Comparison of ENCODE assay signal across 26 mouse cellular contexts in genomic region chr5:119292889-119293288, GRCm38 (mm10).
DNase-seq lines count a peak whose midpoint lies in the region; ATAC-seq and TF ChIP-seq lines count a peak whose summit lies in the region.
"Had no signal": no experiment of that assay in that cellular context is flagged by ENCODE, and none has a peak within 500 bp of the region (broad histone marks: within the 10 kb centered on the region; RNA-seq: fewer than 3 reads in every experiment).

No protein-coding gene starts in this region.

- no peak overlapping the region for H3K4me3 ChIP-seq in hindbrain, postnatal 0 days (ENCODE audit: low read length)
- H3K4me3 ChIP-seq in hindbrain, embryonic 16.5 days (ENCODE audit: low read length) = no peak overlapping the region
- H3K4me3 ChIP-seq in liver, adult 2 months (ENCODE audit: insufficient read depth, low read depth, low read length) = no peak overlapping the region
- H3K4me3 ChIP-seq in liver, embryonic 12.5 days = no peak overlapping the region
- no peak overlapping the region for H3K4me3 ChIP-seq in E14TG2a.4 (replicated peaks; ENCODE audit: low read length)
- H3K4me3 ChIP-seq in lung, adult 2 months (replicated peaks; ENCODE audit: extremely low read depth, low read depth, low read length) = no peak overlapping the region
- H3K4me3 ChIP-seq: embryonic facial prominence, embryonic 15.5 days; forebrain, embryonic 15.5 days; heart, embryonic 13.5 days; hindbrain, embryonic 12.5 days; kidney, embryonic 15.5 days; liver, embryonic 15.5 days; megakaryocyte, embryonic 14.5 days; neural tube, embryonic 12.5 days had no signal

- no peaks in the 10 kb centered on the region for H3K36me3 ChIP-seq in hindbrain, postnatal 0 days (ENCODE audit: insufficient read depth, low read length)
- H3K36me3 ChIP-seq in hindbrain, embryonic 16.5 days (ENCODE audit: control insufficient read depth, insufficient read depth, low read length) = no peaks in the 10 kb centered on the region
- H3K36me3 ChIP-seq in liver, adult 2 months (ENCODE audit: control insufficient read depth, insufficient read depth, low read length) = no peaks in the 10 kb centered on the region
- H3K36me3 ChIP-seq in liver, embryonic 12.5 days = no peaks in the 10 kb centered on the region
- no peaks in the 10 kb centered on the region for H3K36me3 ChIP-seq in E14TG2a.4 (ENCODE audit: insufficient read depth, low read length)
- H3K36me3 ChIP-seq: embryonic facial prominence, embryonic 15.5 days; forebrain, embryonic 15.5 days; heart, embryonic 13.5 days; hindbrain, embryonic 12.5 days; kidney, embryonic 15.5 days; liver, embryonic 15.5 days; neural tube, embryonic 12.5 days had no signal

- no peak for ATAC-seq in hindbrain, postnatal 0 days
- no peak for ATAC-seq in hindbrain, embryonic 16.5 days
- no peak for ATAC-seq in liver, embryonic 12.5 days
- ATAC-seq in erythroid progenitor cell, adult 5-6 weeks (replicated peaks; ENCODE audit: low FRiP score, poor library complexity, severe bottlenecking) = no peak
- ATAC-seq: CD4-positive, CD25-positive, alpha-beta regulatory T cell, adult 4 months; forebrain, embryonic 15.5 days; inflammation-experienced regulatory T-cells, adult 6 months had no signal

- no peak overlapping the region for H3K27ac ChIP-seq in hindbrain, postnatal 0 days
- H3K27ac ChIP-seq in hindbrain, embryonic 16.5 days (ENCODE audit: low read depth, low read length) = no peak overlapping the region
- no peak overlapping the region for H3K27ac ChIP-seq in liver, adult 2 months (replicated peaks; ENCODE audit: insufficient read depth, low read depth, low read length)
- no peak overlapping the region for H3K27ac ChIP-seq in liver, embryonic 12.5 days
- H3K27ac ChIP-seq: embryonic facial prominence, embryonic 15.5 days; forebrain, embryonic 15.5 days; heart, embryonic 13.5 days; hindbrain, embryonic 12.5 days; kidney, embryonic 15.5 days; liver, embryonic 15.5 days; neural tube, embryonic 12.5 days had no signal

- no peaks in the 10 kb centered on the region for H3K9me3 ChIP-seq in hindbrain, postnatal 0 days (ENCODE audit: low read length)
- no peaks in the 10 kb centered on the region for H3K9me3 ChIP-seq in hindbrain, embryonic 16.5 days (ENCODE audit: control insufficient read depth, low read length)
- 0 out of 2 replicates have a peak, but pooled peaks cover 4% of the 10 kb centered on the region for H3K9me3 ChIP-seq in liver, embryonic 12.5 days (replicated peaks)
- peaks cover 8% of the 10 kb centered on the region; the same call in 1 of the 2 replicates for H3K9me3 ChIP-seq in E14TG2a.4 (ENCODE audit: low read length)
- H3K9me3 ChIP-seq: embryonic facial prominence, embryonic 15.5 days; forebrain, embryonic 15.5 days; hindbrain, embryonic 12.5 days; kidney, embryonic 15.5 days; liver, embryonic 15.5 days had no signal

- no peak overlapping the region for H3K4me2 ChIP-seq in hindbrain, postnatal 0 days (ENCODE audit: low read depth, low read length)
- H3K4me2 ChIP-seq in hindbrain, embryonic 16.5 days (ENCODE audit: low read length) = no peak overlapping the region
- H3K4me2 ChIP-seq in liver, embryonic 12.5 days = no peak overlapping the region
- H3K4me2 ChIP-seq: embryonic facial prominence, embryonic 15.5 days; forebrain, embryonic 15.5 days; heart, embryonic 13.5 days; hindbrain, embryonic 12.5 days; kidney, embryonic 15.5 days; liver, embryonic 15.5 days; neural tube, embryonic 12.5 days had no signal

- TF ChIP-seq CTCF in hindbrain, postnatal 0 days (IDR thresholded peaks at IDR 0.05; ENCODE audit: low read depth) = 0 out of 2 replicates have a peak, but pooled peaks have one; percentile 5
- peak; percentile 24; the same call in 1 of the 2 replicates for TF ChIP-seq CTCF in liver, adult 2 months (IDR thresholded peaks at IDR 0.05; ENCODE audit: low read depth, low read length)
- TF ChIP-seq CTCF in E14TG2a.4 (conservative IDR thresholded peaks at IDR 0.05; ENCODE audit: low read length) = peak; percentile 63
- TF ChIP-seq CTCF in lung, adult 2 months (IDR thresholded peaks at IDR 0.05; ENCODE audit: insufficient read depth, low read length) = no peak

- no peak for DNase-seq in hindbrain, postnatal 0 days (ENCODE audit: low spot score)
- DNase-seq in liver, adult 2 months (ENCODE audit: extremely low read depth, low read depth, low spot score) = no peak
- peak; percentile 60 for DNase-seq in R1 (ENCODE audit: low read depth, low spot score)
- DNase-seq in lung, adult 2 months = no peak
- DNase-seq: cerebellum, adult 9-10 months; gastrocnemius, postnatal 14 days; heart, adult 18-20 months; heart, postnatal 14 days; kidney, postnatal 4 days; lung, postnatal 14 days; retina, postnatal 1 day; thymus, adult 2 months had no signal

- no peak overlapping the region for H3K9ac ChIP-seq in hindbrain, postnatal 0 days (replicated peaks; ENCODE audit: low read length)
- H3K9ac ChIP-seq in hindbrain, embryonic 16.5 days (ENCODE audit: low read depth, low read length) = no peak overlapping the region
- H3K9ac ChIP-seq in liver, adult 2 months (ENCODE audit: low read depth, low read length) = no peak overlapping the region
- H3K9ac ChIP-seq in liver, embryonic 12.5 days = no peak overlapping the region
- H3K9ac ChIP-seq: embryonic facial prominence, embryonic 15.5 days; forebrain, embryonic 15.5 days; heart, embryonic 13.5 days; hindbrain, embryonic 12.5 days; kidney, embryonic 15.5 days; liver, embryonic 15.5 days; neural tube, embryonic 12.5 days had no signal

- no peaks in the 10 kb centered on the region for H3K79me2 ChIP-seq in liver, adult 2 months (ENCODE audit: control insufficient read depth, insufficient read depth, low read length)

- no peak for TF ChIP-seq POLR2A in liver, adult 2 months (IDR thresholded peaks at IDR 0.05; ENCODE audit: extremely low read depth, insufficient read depth, low read length)
- TF ChIP-seq POLR2A in lung, adult 2 months (IDR thresholded peaks at IDR 0.05; ENCODE audit: borderline replicate concordance, extremely low read depth, low read depth, low read length) = no peak

- WGBS in hindbrain, postnatal 0 days = 90% methylated on average over 1 of the region's 1 CpGs
- 87% methylated on average over 1 of the region's 1 CpGs for WGBS in hindbrain, embryonic 16.5 days
- WGBS in liver, adult 2 months = 95% methylated on average over 1 of the region's 1 CpGs
- WGBS in liver, embryonic 12.5 days (ENCODE audit: insufficient replicate concordance) = 67% methylated on average over 1 of the region's 1 CpGs
- 93% methylated on average over 1 of the region's 1 CpGs for WGBS in lung, adult 2 months

- no peaks in the 10 kb centered on the region for H3K27me3 ChIP-seq in hindbrain, postnatal 0 days (ENCODE audit: insufficient read depth, low read length)
- no peaks in the 10 kb centered on the region for H3K27me3 ChIP-seq in hindbrain, embryonic 16.5 days (replicated peaks; ENCODE audit: control insufficient read depth, insufficient read depth, low read length)
- H3K27me3 ChIP-seq in liver, adult 2 months (ENCODE audit: control insufficient read depth, insufficient read depth, low read length) = no peaks in the 10 kb centered on the region
- no peaks in the 10 kb centered on the region for H3K27me3 ChIP-seq in liver, embryonic 12.5 days (replicated peaks)
- no peaks in the 10 kb centered on the region; the same call in 1 of the 2 replicates for H3K27me3 ChIP-seq in E14TG2a.4 (ENCODE audit: insufficient read depth, low read length)
- H3K27me3 ChIP-seq: embryonic facial prominence, embryonic 15.5 days; forebrain, embryonic 15.5 days; hindbrain, embryonic 12.5 days; liver, embryonic 15.5 days; neural tube, embryonic 12.5 days had no signal

- 0 out of 2 replicates have a peak, but pooled peaks cover 4% of the 10 kb centered on the region for H3K4me1 ChIP-seq in hindbrain, postnatal 0 days (ENCODE audit: insufficient read depth, low read length)
- no peaks in the 10 kb centered on the region for H3K4me1 ChIP-seq in hindbrain, embryonic 16.5 days (ENCODE audit: control insufficient read depth, insufficient read depth, low read depth, low read length)
- peaks cover 7% of the 10 kb centered on the region for H3K4me1 ChIP-seq in liver, adult 2 months (ENCODE audit: control insufficient read depth, insufficient read depth, low read length)
- no peaks in the 10 kb centered on the region for H3K4me1 ChIP-seq in liver, embryonic 12.5 days
- H3K4me1 ChIP-seq in E14TG2a.4 (replicated peaks; ENCODE audit: low read depth, low read length) = 0 out of 2 replicates have a peak, but pooled peaks cover 6% of the 10 kb centered on the region
- H3K4me1 ChIP-seq in lung, adult 2 months (ENCODE audit: control insufficient read depth, insufficient read depth, low read length) = no peaks in the 10 kb centered on the region; the same call in 1 of the 2 replicates
- H3K4me1 ChIP-seq: embryonic facial prominence, embryonic 15.5 days; heart, embryonic 13.5 days; hindbrain, embryonic 12.5 days; liver, embryonic 15.5 days; megakaryocyte, embryonic 14.5 days; neural tube, embryonic 12.5 days had no signal
